Mouse (Mus musculus): ENCODE data around the gene Fbxl18.
"Not testable (repeated sequence)": the region's sequence is repeated elsewhere in the genome, so short reads cannot be mapped to it uniquely, and the experiment has no call there.

The Fbxl18 gene

DNA sequence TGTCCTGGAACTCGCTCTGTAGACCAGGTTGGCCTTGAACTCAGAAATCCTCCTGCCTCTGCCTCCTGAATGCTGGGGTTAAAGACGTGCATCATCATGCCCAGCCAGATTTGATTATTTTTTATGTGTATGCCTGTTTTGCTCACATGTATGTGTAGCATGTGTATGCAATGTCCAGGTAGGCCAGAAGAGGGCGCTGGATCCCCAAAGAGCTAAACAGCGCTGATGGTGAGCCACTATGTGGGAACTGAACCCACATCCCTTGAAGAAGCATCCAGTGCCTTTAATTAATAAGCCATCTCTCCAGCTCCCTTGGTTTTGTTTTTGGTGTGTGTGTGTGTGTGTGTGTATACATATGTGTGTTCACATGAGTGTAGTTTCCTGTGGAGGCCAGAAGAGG lies 38.8 kb downstream of the Fbxl18 start:
- no peak for DNase-seq

DNA sequence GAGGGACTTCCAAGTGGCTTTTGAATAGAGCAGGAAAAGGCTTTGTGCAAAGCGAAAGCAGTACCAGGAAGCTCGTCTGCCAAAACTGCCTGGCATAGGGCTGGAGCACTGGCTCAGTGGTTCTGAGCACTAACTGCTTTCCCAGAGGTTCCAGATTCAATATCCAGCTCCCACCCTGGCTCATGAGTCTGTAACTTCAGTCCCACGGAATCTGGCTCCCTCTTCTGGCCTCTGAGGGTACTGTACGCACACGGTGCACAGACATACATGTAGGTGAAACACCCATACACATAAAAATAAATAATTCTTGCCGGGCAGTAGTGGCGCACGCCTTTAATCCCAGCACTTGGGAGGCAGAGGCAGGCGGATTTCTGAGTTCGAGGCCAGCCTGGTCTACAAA lies 40.3 kb downstream of the Fbxl18 start:
- DNase-seq: peak; percentile 38

DNA sequence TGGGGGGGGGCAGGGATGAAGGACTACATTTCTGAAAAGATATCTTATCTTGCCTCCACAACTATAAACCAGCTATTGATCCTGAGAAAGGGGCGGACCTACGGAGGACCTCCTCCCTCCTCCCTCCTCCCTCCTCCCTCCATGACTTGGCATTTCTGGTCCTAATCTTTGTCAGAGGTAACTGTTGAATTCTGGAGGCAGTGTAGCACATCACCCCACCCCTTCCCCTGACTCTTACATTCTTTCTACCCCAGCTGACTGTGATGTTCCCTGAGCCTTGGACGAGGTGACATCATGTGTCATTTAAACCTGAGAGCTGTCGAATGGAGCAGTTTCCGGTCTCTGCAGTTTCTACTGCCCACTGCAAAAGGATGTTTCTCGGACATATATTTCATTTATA lies 41.6 kb downstream of the Fbxl18 start:
- no peak for DNase-seq

DNA sequence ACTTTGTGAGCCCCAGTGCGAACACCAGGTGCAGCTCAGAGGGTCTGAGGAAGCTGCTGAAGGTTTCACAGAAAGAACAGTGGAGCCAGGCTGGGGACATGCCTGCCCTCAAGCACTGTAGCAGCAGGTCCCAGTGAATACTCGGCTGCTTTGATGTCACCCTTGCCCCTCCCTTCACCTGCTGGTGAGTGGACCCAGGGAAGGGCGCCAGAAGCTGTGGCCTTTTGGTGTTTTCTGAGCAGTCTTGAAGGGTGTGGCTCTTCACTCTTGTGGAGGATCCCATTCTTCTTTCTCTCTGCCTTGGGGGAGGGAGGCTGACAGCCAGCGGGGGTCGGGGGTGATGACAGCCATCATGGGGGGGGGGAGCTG lies 43.6 kb downstream of the Fbxl18 start:
- DNase-seq: no peak

DNA sequence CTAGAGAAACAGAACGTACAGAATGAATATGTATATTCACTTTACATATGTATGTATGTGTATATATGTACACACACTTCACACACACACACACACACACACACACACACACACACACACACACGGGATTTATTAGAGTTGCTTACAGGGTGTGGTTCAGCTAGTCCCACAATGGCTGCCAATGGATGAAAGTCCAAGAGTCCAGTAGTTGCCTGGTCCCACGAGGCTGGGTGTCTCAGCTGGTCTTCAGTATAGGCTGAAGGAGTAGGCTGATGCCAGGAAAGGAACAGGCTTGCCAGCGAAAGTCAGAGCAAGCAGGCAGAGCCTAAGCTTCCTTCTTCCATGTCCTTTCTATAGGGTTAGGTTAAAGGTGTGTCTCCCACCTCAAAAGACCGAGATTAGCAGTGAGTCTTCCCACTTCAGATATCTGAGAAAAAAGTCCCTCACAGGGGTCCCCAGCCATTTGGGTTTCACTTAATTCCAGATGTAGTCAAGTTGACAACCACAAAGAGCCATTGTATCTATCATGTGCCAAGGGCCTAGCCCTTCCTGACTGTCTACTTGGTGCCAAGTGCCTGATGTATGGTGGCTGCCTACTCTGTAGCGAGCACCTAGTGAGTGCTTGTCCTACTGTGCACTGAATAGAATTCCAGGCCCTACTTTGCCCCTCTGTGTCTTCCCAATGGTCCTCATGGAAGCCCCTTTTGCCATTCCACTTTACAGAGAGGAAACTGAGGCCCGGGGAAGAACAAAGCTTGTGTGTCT lies 44.1 kb downstream of the Fbxl18 start:
- DNase-seq: no peak

DNA sequence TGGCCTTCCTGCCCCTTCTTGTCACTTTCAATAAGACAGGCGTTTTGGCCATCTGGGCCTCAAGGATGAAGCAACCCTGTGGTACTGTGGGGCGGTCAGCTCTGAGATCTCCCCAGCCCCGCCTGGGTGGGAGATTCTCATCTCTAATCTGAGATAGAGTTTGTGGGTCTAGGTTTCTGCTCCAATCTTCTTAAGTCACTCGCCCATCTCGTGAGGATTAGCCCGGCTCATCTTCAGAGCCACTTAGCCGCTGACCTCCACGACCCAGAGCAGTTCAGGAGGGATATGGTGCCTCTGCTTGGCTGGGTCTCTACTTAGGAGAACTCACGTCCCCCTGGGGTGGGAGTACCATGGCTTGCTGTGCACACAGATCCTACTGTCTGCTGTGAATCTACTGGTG lies 44.7 kb downstream of the Fbxl18 start:
- no peak for DNase-seq

DNA sequence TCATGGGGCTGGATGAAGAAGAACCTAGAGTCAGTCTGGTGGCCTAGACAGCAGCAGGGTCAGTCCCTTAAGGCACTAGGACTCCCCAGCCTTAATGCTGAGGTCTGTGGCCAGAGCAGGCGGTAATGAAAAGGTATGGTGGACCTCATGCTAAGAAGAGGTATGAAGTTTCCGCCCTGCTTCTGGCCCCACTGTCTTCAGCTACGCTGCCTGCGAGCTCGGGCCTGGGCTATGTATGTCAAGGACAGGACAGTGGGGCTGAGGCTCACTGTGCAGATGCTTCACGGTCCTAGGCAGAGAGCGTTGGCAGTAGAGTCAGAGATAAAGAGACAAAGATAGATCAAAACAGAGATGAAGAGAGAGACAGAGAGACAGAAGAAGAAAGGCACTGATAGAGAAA lies 46.3 kb downstream of the Fbxl18 start:
- no peak for DNase-seq

DNA sequence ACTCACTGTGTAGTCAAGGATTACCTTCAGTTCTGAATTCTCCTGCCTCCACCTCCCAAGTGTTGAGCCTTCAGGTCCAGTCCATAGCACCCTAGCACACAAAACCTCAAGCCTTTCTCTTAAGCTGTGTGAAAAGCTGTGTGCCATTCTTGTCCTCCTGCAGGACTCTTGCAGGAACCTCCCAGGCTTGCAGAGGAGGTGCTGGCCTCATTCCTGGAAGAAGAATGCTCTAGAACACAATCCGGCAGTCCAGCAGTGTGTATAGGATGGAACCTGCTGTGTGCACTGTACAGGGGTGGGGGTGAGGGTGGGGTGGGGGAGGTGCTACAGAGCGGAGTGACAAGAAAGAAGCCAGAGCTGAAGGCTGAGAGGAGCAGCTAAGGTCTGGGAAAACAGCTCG lies 47.1 kb downstream of the Fbxl18 start:
- no peak for DNase-seq

DNA sequence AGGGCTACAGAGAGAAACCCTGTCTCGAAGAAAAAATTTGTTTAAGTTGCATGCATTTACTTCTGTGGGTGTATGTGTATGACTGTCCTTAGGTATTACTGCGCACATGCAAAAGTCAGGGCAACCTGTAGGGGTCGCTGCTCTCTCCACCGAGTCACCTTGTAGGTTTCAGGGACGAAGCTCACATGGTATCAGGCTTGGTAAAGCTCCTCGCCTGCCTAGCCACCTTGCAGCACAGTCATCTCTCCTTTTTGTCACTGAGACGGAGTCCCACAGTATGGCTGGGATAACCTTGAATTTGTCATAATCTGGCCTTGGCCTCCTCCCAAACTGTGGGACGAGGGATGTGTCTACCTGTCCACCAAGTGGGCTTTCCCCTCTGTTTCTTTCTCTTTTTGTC lies 50.8 kb downstream of the Fbxl18 start:
- no peak for DNase-seq

DNA sequence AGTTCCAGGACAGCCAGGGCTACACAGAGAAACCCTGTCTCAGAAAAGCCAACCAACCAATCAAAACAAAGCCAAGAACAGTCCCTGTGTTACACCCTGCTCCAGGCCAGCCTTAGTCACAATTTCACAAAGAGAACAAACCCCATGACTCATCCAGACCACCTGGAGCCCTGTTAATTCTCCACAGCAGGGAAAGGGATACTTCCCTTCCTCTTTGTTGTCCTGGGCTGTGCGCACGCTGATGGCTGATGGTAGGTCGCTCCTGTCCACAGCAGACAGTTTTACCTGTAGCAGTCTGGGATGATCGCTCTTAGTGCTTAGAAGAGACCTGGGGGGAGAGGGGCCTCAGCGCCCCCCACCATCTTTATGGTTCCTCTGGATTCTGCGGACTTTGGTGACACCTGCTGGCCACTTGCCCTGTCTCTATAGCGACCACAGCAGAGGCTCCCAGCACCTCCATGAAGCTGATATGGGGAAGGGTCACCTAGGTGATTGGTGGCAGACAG lies 53.0 kb downstream of the Fbxl18 start:
- no peak for DNase-seq

DNA sequence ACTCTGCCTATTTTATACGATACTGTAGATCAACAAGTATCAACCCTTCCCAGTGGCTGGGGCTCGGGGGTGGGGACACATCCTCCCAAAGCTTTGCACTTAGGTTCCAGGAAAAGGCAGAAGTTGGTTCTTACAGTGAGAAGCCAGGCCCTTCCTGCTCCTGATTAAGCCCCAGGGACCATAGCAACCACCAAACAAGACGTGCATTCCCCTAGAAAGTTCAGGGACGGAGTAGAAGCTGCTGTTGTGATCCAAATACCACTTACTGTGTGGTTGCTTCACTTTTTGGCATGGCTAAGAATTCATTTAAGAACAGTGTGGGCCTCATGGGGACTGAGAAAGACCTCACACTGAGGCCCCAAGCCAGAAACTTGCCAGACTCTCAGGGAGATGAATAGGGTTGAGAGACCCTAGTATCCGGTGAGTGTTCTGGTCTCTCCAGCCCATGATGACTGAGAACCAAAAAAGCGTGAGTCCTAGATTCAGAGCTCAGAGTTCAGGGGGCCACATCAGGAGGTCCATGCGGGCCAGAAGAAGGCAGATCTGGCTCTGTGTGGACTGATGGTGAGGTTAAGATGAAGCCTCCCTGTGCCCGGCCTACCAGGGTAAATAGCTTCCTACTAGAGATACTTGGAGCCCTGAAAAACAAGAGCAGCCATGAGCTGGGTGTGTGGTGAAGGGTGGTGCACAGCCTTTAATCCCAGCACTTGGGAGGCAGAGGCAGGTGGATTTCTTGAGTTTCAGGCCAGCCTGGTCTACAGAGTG lies 53.7 kb downstream of the Fbxl18 start:
- DNase-seq: no peak

DNA sequence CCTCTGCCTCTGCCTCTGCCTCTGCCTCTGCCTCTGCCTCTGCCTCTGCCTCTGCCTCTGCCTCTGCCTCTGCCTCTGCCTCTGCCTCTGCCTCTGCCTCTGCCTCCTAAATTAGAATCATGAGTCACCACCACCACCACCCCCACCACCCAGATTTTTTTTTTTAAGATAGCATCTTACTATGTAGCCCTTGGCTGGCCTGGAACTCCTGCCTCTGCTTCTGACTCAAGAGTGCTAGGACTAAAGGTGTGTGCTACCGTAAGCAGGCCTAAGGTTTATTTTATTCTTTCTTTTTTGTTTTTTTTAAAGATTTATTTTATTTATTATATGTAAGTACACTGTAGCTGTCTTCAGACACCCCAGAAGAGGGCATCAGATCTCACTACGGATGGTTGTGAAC lies 57.8 kb downstream of the Fbxl18 start:
- not testable (repeated sequence) for DNase-seq

DNA sequence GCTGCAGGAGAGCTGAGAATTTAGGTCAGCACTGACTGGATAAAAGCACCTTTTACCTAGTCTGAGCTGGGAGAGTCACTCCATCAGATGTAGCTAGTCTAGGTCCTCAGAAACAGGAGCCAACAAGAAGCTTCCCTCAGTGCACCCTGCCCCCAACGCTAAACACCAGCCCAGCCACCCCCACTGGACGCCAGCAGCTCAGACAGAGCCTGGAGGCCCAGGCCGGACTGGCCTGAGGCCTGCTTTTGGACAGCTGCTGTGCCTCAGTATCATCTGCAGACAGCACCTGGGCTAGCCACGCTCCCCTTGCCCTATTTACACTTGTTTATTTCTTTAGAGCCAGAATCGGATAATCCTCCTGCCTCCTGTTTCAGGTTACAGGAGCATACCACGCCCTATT lies 58.3 kb downstream of the Fbxl18 start:
- DNase-seq: no peak

DNA sequence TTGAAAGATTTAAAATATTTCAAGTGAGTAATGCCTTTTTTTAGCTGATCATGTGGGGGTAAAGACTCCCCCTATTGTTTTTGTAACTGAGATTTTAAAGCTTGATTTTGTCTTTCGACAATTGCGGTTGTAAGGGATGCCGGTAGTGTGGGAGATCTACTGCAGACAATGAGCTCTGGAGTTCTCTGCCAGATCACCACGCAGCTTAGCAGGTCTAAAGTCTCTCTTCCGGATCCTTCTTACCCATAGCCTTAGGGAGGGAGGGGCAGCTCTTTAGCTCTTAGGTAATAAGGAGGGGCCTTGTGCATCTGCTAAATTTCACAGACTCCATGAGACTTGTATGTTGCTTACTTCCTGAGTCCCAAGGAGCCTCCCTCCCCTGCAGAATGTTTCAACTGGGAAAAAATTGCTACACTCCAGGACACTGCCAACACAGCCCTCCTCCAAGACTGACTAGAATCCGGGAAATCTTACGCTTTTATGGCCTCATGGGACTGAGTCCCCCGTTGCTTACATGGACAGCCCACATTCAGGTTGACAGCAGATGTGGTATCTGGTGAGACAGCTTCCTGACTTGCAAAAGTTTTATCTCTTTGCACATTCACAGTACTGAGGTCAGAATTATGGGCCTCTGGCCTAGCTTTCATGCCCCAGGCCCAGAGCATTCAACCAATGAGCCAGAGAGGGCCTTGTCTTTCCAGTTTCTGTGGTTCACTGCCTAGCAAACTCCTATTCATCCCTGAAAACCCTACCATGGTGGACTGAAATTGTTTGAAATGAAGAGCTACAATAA lies 61.4 kb downstream of the Fbxl18 start:
- no peak for DNase-seq

DNA sequence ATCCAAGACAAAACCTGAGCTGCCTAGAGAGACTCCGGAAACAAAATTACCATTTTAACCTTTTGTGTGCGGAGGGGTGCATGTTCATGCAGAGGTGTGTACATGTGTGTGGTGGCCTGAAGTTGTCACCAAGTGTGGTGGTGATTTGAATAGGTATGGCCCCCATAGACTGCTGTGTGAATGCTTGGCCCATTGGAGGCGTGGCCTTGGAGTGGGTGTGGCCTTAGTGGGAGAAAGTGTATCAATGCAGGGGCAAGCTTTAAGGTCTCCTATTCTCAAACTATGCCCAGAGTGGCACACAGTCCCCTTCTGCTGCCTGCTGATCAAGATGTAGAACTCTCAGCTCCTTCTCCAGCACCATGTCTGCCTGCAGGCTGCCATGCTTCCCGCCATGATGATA lies 69.1 kb downstream of the Fbxl18 start:
- DNase-seq: no peak

DNA sequence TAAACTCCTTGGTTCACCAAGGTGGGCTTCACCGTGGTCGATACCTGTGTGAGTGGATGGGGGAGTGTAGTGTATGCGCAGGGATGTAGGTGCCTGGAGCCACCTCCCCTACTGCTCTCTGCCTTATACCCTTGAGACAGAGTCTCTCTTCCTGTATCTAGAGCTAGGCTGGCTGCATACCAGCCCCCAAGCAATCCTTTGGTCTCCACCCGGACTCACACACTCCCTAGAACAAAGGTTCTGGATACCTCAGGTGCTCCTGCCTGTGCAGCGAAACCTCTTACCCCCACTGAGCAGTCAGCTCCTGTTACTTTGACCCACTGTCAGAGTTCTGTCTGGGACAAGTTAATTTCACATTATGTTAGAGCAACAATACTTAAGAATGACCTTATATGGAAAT lies 69.6 kb downstream of the Fbxl18 start:
- no peak for DNase-seq

DNA sequence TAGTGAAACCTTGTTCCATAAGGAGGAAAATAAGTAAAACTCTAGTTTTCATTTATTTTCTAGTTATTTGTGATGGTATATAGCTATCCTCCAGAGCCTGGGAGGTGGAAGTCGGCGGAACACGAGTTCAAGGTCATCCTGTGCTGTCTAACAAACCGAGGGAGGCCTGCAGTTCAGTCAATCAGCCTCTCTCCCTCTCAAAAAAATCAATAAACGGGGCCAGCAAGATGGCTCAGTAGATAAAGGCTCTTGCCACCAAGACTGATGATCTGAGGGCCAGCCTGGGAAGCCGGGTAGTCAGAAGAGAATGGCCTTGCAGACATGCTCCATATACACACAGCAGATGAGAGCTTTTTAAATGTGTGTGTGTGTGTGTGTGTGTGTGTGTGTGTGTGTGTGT lies 71.1 kb downstream of the Fbxl18 start:
- DNase-seq: no peak

DNA sequence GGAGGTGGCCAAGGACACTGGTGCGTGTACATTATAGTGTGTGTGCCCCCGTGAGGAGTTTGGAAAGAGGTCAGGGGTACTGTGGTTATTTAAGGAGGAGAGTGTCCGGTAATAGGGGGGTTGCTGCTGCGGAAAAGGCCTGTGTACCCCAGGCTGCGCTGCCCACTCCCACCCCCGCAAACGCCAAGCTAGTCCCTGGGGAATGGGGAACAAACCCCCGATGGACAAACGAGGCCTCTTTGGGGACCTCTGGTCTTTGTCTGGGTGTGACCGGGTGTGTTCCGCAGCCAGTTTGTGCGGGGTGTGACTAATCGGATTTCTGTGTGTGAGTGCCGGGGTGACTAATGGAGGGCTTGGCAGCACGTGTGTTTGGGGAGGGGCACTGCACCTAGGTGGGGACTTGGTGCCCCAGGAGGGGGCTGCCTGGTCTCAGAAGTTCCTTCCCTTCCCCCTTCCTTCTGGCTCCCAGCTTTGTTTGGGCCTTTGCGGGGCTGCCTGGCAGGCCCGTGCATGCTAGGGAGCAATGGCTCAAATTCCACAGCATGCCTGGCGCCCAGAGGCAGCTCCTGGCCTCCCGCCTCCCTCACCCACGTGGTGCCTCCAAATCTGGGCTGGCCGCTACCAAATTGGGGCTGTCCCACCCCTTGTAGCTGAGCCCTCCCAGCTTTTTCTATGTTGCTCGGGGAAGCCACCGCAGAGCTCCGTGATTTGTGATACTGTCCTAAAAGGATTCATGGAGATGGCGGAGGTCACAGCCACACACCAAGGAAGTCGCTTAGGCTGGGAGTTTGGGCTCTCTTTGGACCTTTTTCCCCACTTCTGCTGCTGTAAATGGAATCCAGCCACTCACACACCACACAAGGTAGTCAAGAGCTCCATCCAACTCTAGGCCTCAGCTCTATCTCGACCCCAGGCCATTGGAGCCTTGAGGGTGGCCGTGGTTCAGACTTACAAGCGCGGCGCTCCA lies 71.8 kb downstream of the Fbxl18 start:
- peak; percentile 56 for DNase-seq

DNA sequence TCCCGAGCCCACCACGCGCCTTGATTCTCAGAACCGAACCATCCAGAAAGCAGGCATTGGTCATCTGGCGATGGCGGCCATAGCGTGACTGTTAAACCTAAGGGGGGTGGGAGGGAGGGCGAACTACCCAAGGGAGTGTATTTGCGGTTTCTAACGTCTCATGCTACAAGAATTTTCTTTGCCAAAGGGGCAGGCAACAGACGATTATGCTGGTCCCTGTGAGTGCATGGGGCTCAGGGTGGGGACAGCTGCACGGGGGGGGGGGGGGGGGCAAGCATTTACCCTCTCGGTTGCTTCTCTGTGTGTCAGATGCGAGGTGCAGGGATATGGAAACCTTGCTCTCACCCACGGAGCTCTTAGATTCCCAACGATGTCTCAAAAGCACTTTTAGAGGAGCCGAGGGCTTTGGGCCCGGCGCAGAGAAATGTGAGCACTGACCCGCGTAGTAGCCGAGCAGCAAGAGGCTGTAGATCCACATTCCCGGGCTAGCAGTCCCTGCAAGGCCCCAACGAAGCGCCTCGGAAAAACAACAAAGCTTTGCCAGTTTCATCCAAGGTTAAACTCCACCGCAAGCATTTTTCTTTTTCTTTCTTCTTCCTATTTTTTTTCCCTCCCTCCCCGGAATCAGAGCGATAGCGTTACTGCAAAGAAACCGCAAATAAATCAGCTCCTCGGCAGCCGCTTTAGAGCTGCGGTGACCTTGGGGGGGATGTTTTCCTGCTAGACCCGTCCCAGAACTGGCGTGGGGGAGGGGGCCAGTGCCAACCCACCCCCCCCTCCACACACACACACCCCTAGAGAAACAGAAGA lies 72.7 kb downstream of the Fbxl18 start:
- DNase-seq: no peak

DNA sequence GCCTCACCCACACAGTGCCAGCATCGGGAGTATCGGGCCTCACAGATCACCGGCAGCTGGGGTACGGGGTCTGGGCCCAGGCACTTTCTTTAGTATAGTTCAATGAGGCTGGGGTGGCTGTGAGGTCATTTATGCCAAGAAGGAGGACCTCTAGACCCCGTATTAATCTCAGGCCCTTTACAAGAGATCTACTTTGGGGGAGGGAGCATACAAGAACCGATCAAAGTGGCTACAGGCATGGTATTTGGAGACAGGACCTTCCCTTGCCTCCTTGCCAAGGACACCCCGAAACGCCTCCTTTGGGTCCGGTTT lies 73.3 kb downstream of the Fbxl18 start:
- no peak for DNase-seq

DNA sequence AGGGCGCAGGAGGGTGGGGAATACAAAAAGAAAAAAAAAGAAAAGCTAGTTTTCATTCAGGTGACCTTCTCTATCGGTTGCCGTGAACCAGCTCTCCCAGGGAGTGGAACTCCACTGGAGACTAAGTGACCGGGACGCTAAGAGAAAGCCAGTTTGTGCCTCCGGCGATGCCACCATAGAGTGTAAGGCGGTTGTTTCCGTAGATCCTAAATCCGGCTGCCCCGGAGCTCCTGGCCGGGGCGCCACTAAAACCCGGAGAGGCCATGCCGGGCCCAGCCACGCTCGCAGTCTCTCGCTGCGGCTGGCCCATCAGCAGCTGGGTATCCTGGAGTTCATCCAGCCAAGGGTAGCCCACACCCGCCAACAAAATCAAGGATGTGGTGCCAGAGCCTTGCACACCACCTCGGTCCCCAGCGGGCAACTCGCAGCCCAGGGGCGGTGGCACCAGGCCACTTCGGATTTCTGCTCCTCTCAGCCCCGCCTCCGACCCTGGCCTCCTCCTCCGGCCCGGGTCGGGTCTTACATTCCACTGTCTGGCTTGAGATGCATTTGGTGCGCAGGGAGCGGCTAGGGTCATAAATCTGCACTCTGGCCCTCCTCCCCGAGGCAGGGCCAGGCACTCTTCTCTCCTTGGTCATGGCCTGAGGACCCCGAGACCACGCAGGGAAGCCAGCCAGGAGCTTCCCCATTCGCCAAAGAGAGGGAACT lies 73.8 kb downstream of the Fbxl18 start:
- DNase-seq: peak; percentile 80
